Comparison of ENCODE assay signal across 18 mouse cellular contexts in genomic region chr10:68440515-68440914, GRCm38 (mm10).
A peak's percentile ranks its signal among the peaks of the same experiment; 100 is the strongest.
DNase-seq lines count a peak whose midpoint lies in the region; TF ChIP-seq lines count a peak whose summit lies in the region.
"Had no signal": no experiment of that assay in that cellular context is flagged by ENCODE, and none has a peak within 500 bp of the region (broad histone marks: within the 10 kb centered on the region; RNA-seq: fewer than 3 reads in every experiment).

No protein-coding gene starts in this region.

- peak; percentile 71 for DNase-seq in liver, adult 2 months (ENCODE audit: extremely low read depth, low read depth, low spot score)
- DNase-seq in liver, result no peak
- DNase-seq in brain, embryonic 14.5 days (ENCODE audit: low read depth), result peak; percentile 47
- no peak for DNase-seq in spleen, postnatal 36 days (ENCODE audit: low spot score in 2 of 2)
- no peak for DNase-seq in thymus, postnatal 36 days
- DNase-seq: adrenal gland, postnatal 36 days; cerebellum, adult 2 months; layer of hippocampus, postnatal 36 days; right cerebral cortex, adult 18-20 months; thymus, postnatal 4 days had no signal

- TF ChIP-seq CTCF in liver, adult 2 months (IDR thresholded peaks at IDR 0.05; ENCODE audit: low read depth, low read length), result no peak
- no peak for TF ChIP-seq CTCF in brain, embryonic 14.5 days (IDR thresholded peaks at IDR 0.05; ENCODE audit: borderline replicate concordance, extremely low read depth, insufficient read depth, insufficient read length)
- no peak for TF ChIP-seq CTCF in embryonic fibroblast, embryonic 13.5 days (IDR thresholded peaks at IDR 0.05; ENCODE audit: borderline replicate concordance, insufficient read depth, low read length)

- H3K4me3 ChIP-seq in liver, adult 2 months (ENCODE audit: insufficient read depth, low read depth, low read length), result no peak overlapping the region
- no peak overlapping the region for H3K4me3 ChIP-seq in embryonic fibroblast, embryonic 13.5 days (ENCODE audit: insufficient read depth, low read length)
- no peak overlapping the region for H3K4me3 ChIP-seq in myocyte
- H3K4me3 ChIP-seq: neural tube, embryonic 12.5 days had no signal

- no peaks in the 10 kb centered on the region for H3K79me2 ChIP-seq in liver, adult 2 months (ENCODE audit: control insufficient read depth, insufficient read depth, low read length)
- no peaks in the 10 kb centered on the region for H3K79me2 ChIP-seq in myocyte (ENCODE audit: control insufficient read depth, insufficient read depth)

- H3K27me3 ChIP-seq in liver, adult 2 months (ENCODE audit: control insufficient read depth, insufficient read depth, low read length), result no peaks in the 10 kb centered on the region
- no peaks in the 10 kb centered on the region for H3K27me3 ChIP-seq in myocyte (ENCODE audit: control insufficient read depth, insufficient read depth, insufficient read length)
- H3K27me3 ChIP-seq: neural tube, embryonic 12.5 days had no signal

- H3K36me3 ChIP-seq in liver, adult 2 months (ENCODE audit: control insufficient read depth, insufficient read depth, low read length), result no peaks in the 10 kb centered on the region
- no peaks in the 10 kb centered on the region for H3K36me3 ChIP-seq in myocyte (ENCODE audit: control insufficient read depth, insufficient read depth)
- H3K36me3 ChIP-seq: G1E; neural tube, embryonic 12.5 days had no signal

- no peak for TF ChIP-seq POLR2A in liver, adult 2 months (IDR thresholded peaks at IDR 0.05; ENCODE audit: extremely low read depth, insufficient read depth, low read length)
- no peak for TF ChIP-seq POLR2A in brain, embryonic 14.5 days (IDR thresholded peaks at IDR 0.05; ENCODE audit: borderline replicate concordance, extremely low read depth, insufficient read depth, insufficient read length, poor library complexity, severe bottlenecking)
- no peak for TF ChIP-seq POLR2A in embryonic fibroblast, embryonic 13.5 days (IDR thresholded peaks at IDR 0.05; ENCODE audit: low read depth, low read length)
- no peak for TF ChIP-seq POLR2A in myocyte (IDR thresholded peaks at IDR 0.05; ENCODE audit: insufficient read length, low read depth)

- H3K27ac ChIP-seq in liver, adult 2 months (replicated peaks; ENCODE audit: insufficient read depth, low read depth, low read length), result no peak overlapping the region
- peak overlapping the region; percentile 54 for H3K27ac ChIP-seq in embryonic fibroblast, embryonic 13.5 days (ENCODE audit: insufficient read depth, low read length)
- H3K27ac ChIP-seq: hindbrain, embryonic 14.5 days; liver, embryonic 14.5 days; neural tube, embryonic 12.5 days had no signal

- 61% methylated on average over 8 of the region's 8 CpGs for WGBS in liver, adult 2 months

- peak overlapping the region; percentile 27 for H3K4me2 ChIP-seq in myocyte (ENCODE audit: low read depth)
- H3K4me2 ChIP-seq: heart, embryonic 11.5 days; hindbrain, embryonic 14.5 days; midbrain, embryonic 11.5 days; neural tube, embryonic 12.5 days had no signal

- no peak overlapping the region for H3K9ac ChIP-seq in liver, adult 2 months (ENCODE audit: low read depth, low read length)
- H3K9ac ChIP-seq: hindbrain, embryonic 14.5 days; liver, embryonic 14.5 days; neural tube, embryonic 12.5 days had no signal

- H3ac ChIP-seq in myocyte (ENCODE audit: control insufficient read depth, insufficient read length), result no peak overlapping the region

- H3K4me1 ChIP-seq in liver, adult 2 months (ENCODE audit: control insufficient read depth, insufficient read depth, low read length), result peaks cover 16% of the 10 kb centered on the region
- peaks cover 7% of the 10 kb centered on the region for H3K4me1 ChIP-seq in embryonic fibroblast, embryonic 13.5 days (ENCODE audit: control insufficient read depth, insufficient read depth, low read length)
- H3K4me1 ChIP-seq: neural tube, embryonic 12.5 days had no signal

TF ChIP-seq in myocyte, 11 proteins besides CTCF, POLR2A, EP300 and RAD21:
- TF ChIP-seq SRF (IDR thresholded peaks at IDR 0.05; ENCODE audit: control insufficient read depth, insufficient read length, low read depth) (no peak), CEBPB (IDR thresholded peaks at IDR 0.05; ENCODE audit: insufficient read depth, poor library complexity, severe bottlenecking) (peak; percentile 74; the same call in 1 of the 2 replicates), MYOG (IDR thresholded peaks at IDR 0.05; ENCODE audit: control insufficient read depth in 1 of 3, insufficient read depth in 1 of 3, insufficient read length in 2 of 3, low read depth in 2 of 3) (no peak), MYOD1 (IDR thresholded peaks at IDR 0.05; ENCODE audit: control insufficient read depth in 1 of 3, insufficient read length in 2 of 3, low read depth in 2 of 3) (no peak)

Comparison
In these comparisons a context has a peak if more than half of its experiments do, and no peak if none do; other contexts are left out.
1. DNase-seq: peak in liver, adult 2 months (single experiment) and brain, embryonic 14.5 days (single experiment); none in liver (single experiment), spleen, postnatal 36 days (0 of 2) and thymus, postnatal 36 days (0 of 2).